Mouse (Mus musculus): ENCODE results near the gene Stn1. TPM values are rescaled to one million over a fixed set of nuclear protein-coding genes. Genes with fewer than 3 reads are reported as not detected.

The Stn1 gene
- polyA plus RNA-seq, 1 experiment from 2014 or later, result 54.7 TPM

- H3K9ac ChIP-seq (ENCODE audit: low read depth, low read length), result no peak overlapping the region
- WGBS, result 38% methylated on average over 9 of the region's 9 CpGs
- 0 out of 2 replicates have a peak overlapping the region, but pooled peaks have one; percentile 37 for H3K27ac ChIP-seq (ENCODE audit: low read depth, low read length)
- H3K4me1 ChIP-seq (ENCODE audit: control insufficient read depth, insufficient read depth, low read length), result peaks cover 5% of the 10 kb centered on the region
- ATAC-seq (ENCODE audit: low FRiP score, low TSS enrichment), result no peak
- H3K36me3 ChIP-seq (ENCODE audit: control insufficient read depth, insufficient read depth, low read length), result no peaks in the 10 kb centered on the region
- no peak overlapping the region for H3K4me2 ChIP-seq (replicated peaks; ENCODE audit: low read depth, low read length)
- H3K27me3 ChIP-seq (ENCODE audit: control insufficient read depth, insufficient read depth, low read length), result no peaks in the 10 kb centered on the region
- no peak overlapping the region for H3K4me3 ChIP-seq (ENCODE audit: low read length)
- H3K9me3 ChIP-seq (ENCODE audit: control insufficient read depth, low read length), result no peaks in the 10 kb centered on the region; the same call in 1 of the 2 replicates
Observed at GRCm38 (mm10) chr19:47549174-47549573, 11.9 kb upstream of the Stn1 start.

GRCm38 (mm10) chr19:47548432-47549076, 11.2 kb upstream of the Stn1 start:
- no peak for ATAC-seq (ENCODE audit: low FRiP score, low TSS enrichment)
- H3K27me3 ChIP-seq (ENCODE audit: control insufficient read depth, insufficient read depth, low read length), result no peaks in the 10 kb centered on the region
- H3K9me3 ChIP-seq (ENCODE audit: control insufficient read depth, low read length), result no peaks in the 10 kb centered on the region; the same call in 1 of the 2 replicates
- H3K4me2 ChIP-seq (replicated peaks; ENCODE audit: low read depth, low read length), result no peak overlapping the region
- no peaks in the 10 kb centered on the region for H3K36me3 ChIP-seq (ENCODE audit: control insufficient read depth, insufficient read depth, low read length)
- H3K4me1 ChIP-seq (ENCODE audit: control insufficient read depth, insufficient read depth, low read length), result peaks cover 5% of the 10 kb centered on the region
- H3K27ac ChIP-seq (ENCODE audit: low read depth, low read length), result 0 out of 2 replicates have a peak overlapping the region, but pooled peaks have one; percentile 37
- 83% methylated on average over 11 of the region's 11 CpGs for WGBS
- H3K4me3 ChIP-seq (ENCODE audit: low read length), result no peak overlapping the region
- H3K9ac ChIP-seq (ENCODE audit: low read depth, low read length), result no peak overlapping the region

GRCm38 (mm10) chr19:47545528-47545927, 8.2 kb upstream of the Stn1 start:
- no peak overlapping the region for H3K4me3 ChIP-seq (ENCODE audit: low read length)
- no peak overlapping the region for H3K27ac ChIP-seq (ENCODE audit: low read depth, low read length)
- H3K9me3 ChIP-seq (ENCODE audit: control insufficient read depth, low read length), result no peaks in the 10 kb centered on the region; the same call in 1 of the 2 replicates
- H3K36me3 ChIP-seq (ENCODE audit: control insufficient read depth, insufficient read depth, low read length), result no peaks in the 10 kb centered on the region
- no peak overlapping the region for H3K9ac ChIP-seq (ENCODE audit: low read depth, low read length)
- no peaks in the 10 kb centered on the region for H3K27me3 ChIP-seq (ENCODE audit: control insufficient read depth, insufficient read depth, low read length)
- no peak for ATAC-seq (ENCODE audit: low FRiP score, low TSS enrichment)
- no peak overlapping the region for H3K4me2 ChIP-seq (replicated peaks; ENCODE audit: low read depth, low read length)
- H3K4me1 ChIP-seq (ENCODE audit: control insufficient read depth, insufficient read depth, low read length), result peaks cover 5% of the 10 kb centered on the region

- WGBS, result 11% methylated on average over 3 of the region's 3 CpGs
- H3K27me3 ChIP-seq (ENCODE audit: control insufficient read depth, insufficient read depth, low read length), result no peaks in the 10 kb centered on the region
- peaks cover 5% of the 10 kb centered on the region for H3K4me1 ChIP-seq (ENCODE audit: control insufficient read depth, insufficient read depth, low read length)
Observed at GRCm38 (mm10) chr19:47545055-47545454, 7.7 kb upstream of the Stn1 start.

GRCm38 (mm10) chr19:47542441-47542840, 5.1 kb upstream of the Stn1 start:
- WGBS, result 70% methylated on average over 7 of the region's 7 CpGs
- Histone ChIP-seq H3K4me3 (ENCODE audit: low read length) (no peak overlapping the region), H3K27me3 (ENCODE audit: control insufficient read depth, insufficient read depth, low read length) (no peaks in the 10 kb centered on the region), H3K4me1 (ENCODE audit: control insufficient read depth, insufficient read depth, low read length) (peaks cover 15% of the 10 kb centered on the region; the same call in 1 of the 2 replicates), H3K36me3 (ENCODE audit: control insufficient read depth, insufficient read depth, low read length) (no peaks in the 10 kb centered on the region), H3K4me2 (replicated peaks; ENCODE audit: low read depth, low read length) (no peak overlapping the region), H3K9ac (ENCODE audit: low read depth, low read length) (no peak overlapping the region), H3K27ac (ENCODE audit: low read depth, low read length) (no peak overlapping the region), H3K9me3 (ENCODE audit: control insufficient read depth, low read length) (no peaks in the 10 kb centered on the region)
- no peak for ATAC-seq (ENCODE audit: low FRiP score, low TSS enrichment)

More at GRCm38 (mm10) chr19:47545055-47545454, 7.7 kb upstream of the Stn1 start:
- Histone ChIP-seq H3K9ac (ENCODE audit: low read depth, low read length) (no peak overlapping the region), H3K9me3 (ENCODE audit: control insufficient read depth, low read length) (no peaks in the 10 kb centered on the region; the same call in 1 of the 2 replicates), H3K4me3 (ENCODE audit: low read length) (no peak overlapping the region), H3K36me3 (ENCODE audit: control insufficient read depth, insufficient read depth, low read length) (no peaks in the 10 kb centered on the region), H3K4me2 (replicated peaks; ENCODE audit: low read depth, low read length) (no peak overlapping the region), H3K27ac (ENCODE audit: low read depth, low read length) (no peak overlapping the region)
- no peak for ATAC-seq (ENCODE audit: low FRiP score, low TSS enrichment)

- Histone ChIP-seq H3K9me3 (ENCODE audit: control insufficient read depth, low read length) (no peaks in the 10 kb centered on the region), H3K27me3 (ENCODE audit: control insufficient read depth, insufficient read depth, low read length) (no peaks in the 10 kb centered on the region), H3K4me3 (ENCODE audit: low read length) (no peak overlapping the region), H3K4me2 (replicated peaks; ENCODE audit: low read depth, low read length) (no peak overlapping the region), H3K36me3 (ENCODE audit: control insufficient read depth, insufficient read depth, low read length) (no peaks in the 10 kb centered on the region), H3K4me1 (ENCODE audit: control insufficient read depth, insufficient read depth, low read length) (peaks cover 24% of the 10 kb centered on the region; the same call in 1 of the 2 replicates), H3K27ac (ENCODE audit: low read depth, low read length) (peak overlapping the region; percentile 88; the same call in 1 of the 2 replicates), H3K9ac (ENCODE audit: low read depth, low read length) (no peak overlapping the region)
- WGBS, result 4% methylated on average over 6 of the region's 6 CpGs
- ATAC-seq (ENCODE audit: low FRiP score, low TSS enrichment), result peak; percentile 36; the same call in 1 of the 2 replicates
Observed at GRCm38 (mm10) chr19:47538801-47539200, 1.5 kb upstream of the Stn1 start.

- no peaks in the 10 kb centered on the region for H3K27me3 ChIP-seq (ENCODE audit: control insufficient read depth, insufficient read depth, low read length)
- peak overlapping the region; percentile 58; the same call in 1 of the 2 replicates for H3K9ac ChIP-seq (ENCODE audit: low read depth, low read length)
- H3K36me3 ChIP-seq (ENCODE audit: control insufficient read depth, insufficient read depth, low read length), result peaks cover 2% of the 10 kb centered on the region; the same call in 1 of the 2 replicates
- H3K4me3 ChIP-seq (ENCODE audit: low read length), result no peak overlapping the region
- 58% methylated on average over 6 of the region's 6 CpGs for WGBS
- peak overlapping the region; percentile 66 for H3K4me2 ChIP-seq (replicated peaks; ENCODE audit: low read depth, low read length)
- H3K9me3 ChIP-seq (ENCODE audit: control insufficient read depth, low read length), result no peaks in the 10 kb centered on the region; the same call in 1 of the 2 replicates
- peaks cover 24% of the 10 kb centered on the region; the same call in 1 of the 2 replicates for H3K4me1 ChIP-seq (ENCODE audit: control insufficient read depth, insufficient read depth, low read length)
- no peak for ATAC-seq (ENCODE audit: low FRiP score, low TSS enrichment)
- peak overlapping the region; percentile 88 for H3K27ac ChIP-seq (ENCODE audit: low read depth, low read length)
Observed at GRCm38 (mm10) chr19:47537879-47538278, 572 bp upstream of the Stn1 start.

- H3K27me3 ChIP-seq (ENCODE audit: control insufficient read depth, insufficient read depth, low read length), result no peaks in the 10 kb centered on the region
- H3K9me3 ChIP-seq (ENCODE audit: control insufficient read depth, low read length), result peaks cover 5% of the 10 kb centered on the region
- H3K36me3 ChIP-seq (ENCODE audit: control insufficient read depth, insufficient read depth, low read length), result peaks cover 7% of the 10 kb centered on the region; the same call in 1 of the 2 replicates
- peak; percentile 96 for ATAC-seq (ENCODE audit: low FRiP score, low TSS enrichment)
- peak overlapping the region; percentile 66 for H3K4me2 ChIP-seq (replicated peaks; ENCODE audit: low read depth, low read length)
- H3K9ac ChIP-seq (ENCODE audit: low read depth, low read length), result peak overlapping the region; percentile 70
- WGBS, result 4% methylated on average over 39 of the region's 39 CpGs
- H3K4me3 ChIP-seq (ENCODE audit: low read length), result peak overlapping the region; percentile 50
- peak overlapping the region; percentile 88 for H3K27ac ChIP-seq (ENCODE audit: low read depth, low read length)
- H3K4me1 ChIP-seq (ENCODE audit: control insufficient read depth, insufficient read depth, low read length), result peaks cover 24% of the 10 kb centered on the region; the same call in 1 of the 2 replicates
Observed at GRCm38 (mm10) chr19:47536521-47537299, 597 bp downstream of the Stn1 start.
